Mouse (Mus musculus): ENCODE measurements at regions not wholly inside any gene's neighbourhood (a gene's known extent, or its start where the extent isn't known, plus 50 kb on each side); places are given as distances from the start of the nearest gene placed in this dataset.
A peak's percentile ranks its signal among the peaks of the same experiment; 100 is the strongest.

GRCm38 (mm10) chr11:66845238-66845637 is 66.5 kb upstream of the Pirt start:
- Histone ChIP-seq H3K27ac (ENCODE audit: low read depth, low read length) (no peak overlapping the region; the same call in 1 of the 2 replicates), H3K4me2 (no peak overlapping the region), H3K9me3 (ENCODE audit: control insufficient read depth, low read length) (no peaks in the 10 kb centered on the region), H3K36me3 (ENCODE audit: control insufficient read depth, insufficient read depth, low read length) (no peaks in the 10 kb centered on the region), H3K4me3 (ENCODE audit: low read depth, low read length) (no peak overlapping the region), H3K9ac (ENCODE audit: low read length) (no peak overlapping the region), H3K4me1 (ENCODE audit: control insufficient read depth, insufficient read depth, low read length) (peaks cover 10% of the 10 kb centered on the region; the same call in 1 of the 2 replicates), H3K27me3 (ENCODE audit: control insufficient read depth, insufficient read depth, low read length) (no peaks in the 10 kb centered on the region)
- ATAC-seq (ENCODE audit: low FRiP score) (no peak), DNase-seq (ENCODE audit: low spot score, missing footprints) (no peak)

GRCm38 (mm10) chr11:66846043-66846775 is 65.6 kb upstream of the Pirt start:
- Histone ChIP-seq H3K4me3 (ENCODE audit: low read depth, low read length) (no peak overlapping the region), H3K27me3 (ENCODE audit: control insufficient read depth, insufficient read depth, low read length) (no peaks in the 10 kb centered on the region), H3K27ac (ENCODE audit: low read depth, low read length) (peak overlapping the region; percentile 52), H3K36me3 (ENCODE audit: control insufficient read depth, insufficient read depth, low read length) (no peaks in the 10 kb centered on the region), H3K9me3 (ENCODE audit: control insufficient read depth, low read length) (no peaks in the 10 kb centered on the region), H3K9ac (ENCODE audit: low read length) (no peak overlapping the region), H3K4me2 (no peak overlapping the region), H3K4me1 (ENCODE audit: control insufficient read depth, insufficient read depth, low read length) (peaks cover 10% of the 10 kb centered on the region; the same call in 1 of the 2 replicates)
- DNase-seq (ENCODE audit: low spot score, missing footprints): peak; percentile 89
- ATAC-seq (ENCODE audit: low FRiP score): peak; percentile 94
- WGBS: 11% methylated on average over 9 of the region's 9 CpGs

All from midbrain, embryonic 11.5 days (tissue).